ENCODE assay signal across 20 mouse cellular contexts in genomic region chr13:82424732-82425341, GRCm38 (mm10).
DNase-seq lines count a peak whose midpoint lies in the region; ATAC-seq and TF ChIP-seq lines count a peak whose summit lies in the region.
"Had no signal": no experiment of that assay in that cellular context is flagged by ENCODE, and none has a peak within 500 bp of the region (broad histone marks: within the 10 kb centered on the region; RNA-seq: fewer than 3 reads in every experiment).

No protein-coding gene starts in this region.

- H3K4me2 ChIP-seq in kidney, postnatal 0 days (ENCODE audit: low read length) = no peak overlapping the region
- H3K4me2 ChIP-seq: hindbrain, embryonic 13.5 days; limb, embryonic 12.5 days; liver, embryonic 13.5 days; lung, embryonic 15.5 days had no signal

- peak; percentile 78 for ATAC-seq in frontal cortex, adult (ENCODE audit: low TSS enrichment)
- ATAC-seq in kidney, postnatal 0 days (replicated peaks; ENCODE audit: low FRiP score, low read depth) = no peak
- no peak for ATAC-seq in activated CD4-positive, CD25-positive, alpha-beta regulatory T cell, adult 4 months
- ATAC-seq: intestine, embryonic 16.5 days had no signal

- no peaks in the 10 kb centered on the region for H3K36me3 ChIP-seq in kidney, postnatal 0 days (ENCODE audit: insufficient read depth, low read length)
- H3K36me3 ChIP-seq: embryonic facial prominence, embryonic 10.5 days; hindbrain, embryonic 13.5 days; limb, embryonic 12.5 days; liver, embryonic 13.5 days; lung, embryonic 15.5 days had no signal

- no peak for TF ChIP-seq CTCF in kidney, postnatal 0 days (IDR thresholded peaks at IDR 0.05; ENCODE audit: low read depth)
- no peak for TF ChIP-seq CTCF in brain, embryonic 14.5 days (IDR thresholded peaks at IDR 0.05; ENCODE audit: borderline replicate concordance, extremely low read depth, insufficient read depth, insufficient read length)

- no peak overlapping the region for H3K27ac ChIP-seq in kidney, postnatal 0 days
- H3K27ac ChIP-seq: embryonic facial prominence, embryonic 10.5 days; hindbrain, embryonic 13.5 days; layer of hippocampus, adult 2 months; limb, embryonic 12.5 days; liver, embryonic 13.5 days; lung, embryonic 15.5 days had no signal

- H3K4me3 ChIP-seq in kidney, postnatal 0 days (replicated peaks; ENCODE audit: low read depth, low read length) = no peak overlapping the region
- H3K4me3 ChIP-seq: embryonic facial prominence, embryonic 10.5 days; hindbrain, embryonic 13.5 days; layer of hippocampus, adult 2 months; limb, embryonic 12.5 days; liver, embryonic 13.5 days; lung, embryonic 15.5 days had no signal

- no peak for TF ChIP-seq POLR2A in brain, embryonic 14.5 days (IDR thresholded peaks at IDR 0.05; ENCODE audit: borderline replicate concordance, extremely low read depth, insufficient read depth, insufficient read length, poor library complexity, severe bottlenecking)

- 53% methylated on average over 10 of the region's 10 CpGs for WGBS in kidney, postnatal 0 days

- no peak overlapping the region for H3K9ac ChIP-seq in kidney, postnatal 0 days (ENCODE audit: low read depth, low read length)
- H3K9ac ChIP-seq: hindbrain, embryonic 13.5 days; limb, embryonic 12.5 days; liver, embryonic 13.5 days; lung, embryonic 15.5 days had no signal

- intact Hi-C loops in heart, postnatal 14 days (cut with DNase I) = no loop called here

- H3K27me3 ChIP-seq in kidney, postnatal 0 days (ENCODE audit: insufficient read depth, low read length) = no peaks in the 10 kb centered on the region
- H3K27me3 ChIP-seq: CH12.LX; hindbrain, embryonic 13.5 days; limb, embryonic 12.5 days; liver, embryonic 13.5 days; lung, embryonic 15.5 days had no signal

- H3K9me3 ChIP-seq in kidney, postnatal 0 days (replicated peaks; ENCODE audit: low read length) = no peaks in the 10 kb centered on the region
- H3K9me3 ChIP-seq: embryonic facial prominence, embryonic 10.5 days; hindbrain, embryonic 13.5 days; limb, embryonic 12.5 days; liver, embryonic 13.5 days; lung, embryonic 15.5 days had no signal

- H3K4me1 ChIP-seq in kidney, postnatal 0 days (replicated peaks; ENCODE audit: insufficient read depth, low read length) = no peaks in the 10 kb centered on the region
- H3K4me1 ChIP-seq: embryonic facial prominence, embryonic 10.5 days; hindbrain, embryonic 13.5 days; limb, embryonic 12.5 days; liver, embryonic 13.5 days; lung, embryonic 15.5 days had no signal

- no peak for DNase-seq in frontal cortex, postnatal 25 days (ENCODE audit: low spot score in 2 of 2)
- DNase-seq in kidney, postnatal 0 days (ENCODE audit: low spot score) = peak; percentile 9
- no peak for DNase-seq in kidney, postnatal 25 days
- peak; percentile 47 for DNase-seq in brain, embryonic 14.5 days (ENCODE audit: low read depth)
- DNase-seq in heart, postnatal 14 days = peak; percentile 7 to 24
- DNase-seq: adrenal gland, adult 8-10 months; cerebellum, adult 18-20 months; cerebellum, postnatal 36 days; liver, embryonic 13.5 days; right cerebral cortex, postnatal 14 days; thymus, postnatal 36 days had no signal

Comparison
In these comparisons a context has a peak if more than half of its experiments do, and no peak if none do; other contexts are left out.
1. DNase-seq: peak in kidney, postnatal 0 days (single experiment), brain, embryonic 14.5 days (single experiment) and heart, postnatal 14 days (2 of 2); none in frontal cortex, postnatal 25 days (0 of 2) and kidney, postnatal 25 days (0 of 2).